Mouse (Mus musculus) c-Kit-positive CD71-negative TER-119-negative erythroid progenitor cells, embryonic 14.5 days (primary cell): ENCODE measurements around the gene Arfip2.

ENCODE experiments used
- DNase-seq: peaks from one replicate; pipeline ENCODE4 v3.0.0-alpha.2; 2013; ENCODE audit warnings: low read depth

Gene Arfip2

DNA sequence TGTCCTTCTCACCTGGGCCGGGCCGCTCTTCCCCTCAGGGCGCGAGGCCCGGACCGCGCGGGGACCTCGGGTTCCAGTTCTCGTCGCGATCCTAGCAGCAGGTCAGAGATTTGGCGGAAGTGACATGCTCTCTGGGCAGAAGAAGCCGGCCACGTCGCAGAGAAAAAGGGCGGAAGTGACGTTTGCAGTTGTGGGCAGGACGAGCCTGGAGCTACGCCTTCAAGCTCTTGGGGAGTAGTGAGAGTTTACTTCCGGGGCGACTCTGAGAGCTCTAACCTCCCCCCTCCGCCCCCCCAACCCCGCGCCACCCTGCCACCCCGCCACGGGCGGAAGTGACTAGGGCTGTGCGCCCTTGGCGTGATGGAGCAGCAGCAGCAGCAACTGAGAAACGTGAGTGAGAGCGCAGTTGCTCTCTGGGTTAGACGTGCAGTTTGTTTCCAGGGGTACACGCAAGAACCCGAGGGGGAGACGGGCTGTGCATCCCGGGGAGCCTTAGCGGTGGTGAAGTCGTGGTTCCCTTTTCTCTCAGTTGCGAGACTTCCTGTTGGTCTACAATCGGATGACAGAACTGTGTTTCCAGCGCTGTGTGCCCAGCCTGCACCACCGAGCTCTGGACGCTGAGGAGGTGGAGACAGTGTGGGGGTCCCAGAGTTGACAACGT, at the start of gene Arfip2, which contains the start of gene Gm45799:
TSS of gene Arfip2 (minus strand) at position 184 of the 661 bp plus-strand sequence.
TSS of gene Gm45799 (plus strand) at position 320 of the 661 bp plus-strand sequence.
- DNase-seq, result peak; percentile 97

DNA sequence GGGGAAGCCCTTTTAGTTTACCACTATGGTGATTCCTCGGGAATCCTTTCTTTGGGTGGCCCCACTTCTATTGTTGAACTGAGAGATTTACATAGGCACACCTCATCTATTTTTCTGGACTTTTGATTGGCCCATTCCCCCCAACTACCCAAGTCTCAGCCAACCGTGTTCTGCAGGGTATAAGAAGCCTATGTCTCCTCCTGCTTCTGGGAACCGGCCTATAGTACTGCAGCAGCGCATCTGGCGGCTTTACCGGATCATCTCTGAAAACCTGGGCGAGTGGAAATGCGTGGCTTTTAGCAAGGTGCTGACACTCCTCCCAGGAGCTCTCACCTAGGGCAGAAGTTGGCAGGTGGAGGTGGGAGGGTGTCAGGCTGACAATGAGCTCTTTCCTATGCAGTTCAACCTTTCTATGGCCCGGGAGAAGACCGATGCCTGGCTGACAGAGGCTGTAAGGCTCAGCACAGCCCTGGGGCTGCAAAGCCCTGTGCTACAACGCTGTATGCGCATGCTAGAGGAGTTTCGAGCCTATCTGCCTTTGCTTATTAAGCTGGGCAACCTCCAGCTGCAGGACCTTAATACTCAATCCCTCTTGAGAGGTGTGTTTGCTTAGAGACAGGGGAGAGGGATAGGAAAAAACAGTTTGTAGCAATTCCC, 45.5 kb upstream of the Arfip2 start:
- no peak for DNase-seq

DNA sequence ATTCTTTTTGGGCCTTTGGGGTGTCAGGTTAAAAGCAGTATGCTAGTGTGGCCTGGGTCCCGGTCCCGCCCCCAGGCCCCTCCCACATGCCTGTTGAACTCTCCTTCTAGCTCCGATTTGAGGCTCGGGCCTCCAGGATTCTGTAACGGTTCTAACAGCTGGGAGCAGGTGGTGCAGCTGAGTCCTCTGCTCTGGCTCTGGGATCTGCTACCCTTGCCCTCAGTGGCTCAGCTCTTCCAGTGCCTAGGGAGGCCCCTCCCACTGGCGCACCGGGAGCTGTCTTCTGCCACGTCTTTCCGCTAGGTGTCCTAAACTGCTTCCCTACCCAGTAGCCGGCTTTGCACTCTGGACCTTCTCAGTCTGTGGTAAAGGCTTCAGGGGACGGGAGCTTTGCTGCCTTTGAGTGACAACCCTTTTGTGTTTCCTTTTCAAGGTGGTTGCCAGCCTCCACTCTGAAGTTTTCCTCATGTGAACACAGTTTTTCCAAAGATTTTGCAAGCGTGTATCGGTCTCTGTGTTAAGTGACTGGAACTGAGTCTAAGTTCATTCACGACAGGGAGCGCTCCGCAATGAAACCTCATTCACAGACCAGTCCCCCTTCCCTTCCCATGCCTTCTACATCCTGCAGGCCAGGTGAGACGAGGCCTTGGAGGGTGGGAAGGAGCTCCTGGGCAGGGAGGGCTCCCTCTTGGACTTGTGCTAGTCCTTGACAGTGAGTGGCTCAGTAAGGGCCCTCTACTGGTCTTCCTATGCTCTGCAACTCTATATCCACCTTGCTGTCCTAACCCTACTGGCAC, 10.6 kb upstream of the Arfip2 start, which contains the start of gene Dnhd1:
TSS of gene Dnhd1 (plus strand) at position 189 of the 797 bp plus-strand sequence.
- DNase-seq, result peak; percentile 67

DNA sequence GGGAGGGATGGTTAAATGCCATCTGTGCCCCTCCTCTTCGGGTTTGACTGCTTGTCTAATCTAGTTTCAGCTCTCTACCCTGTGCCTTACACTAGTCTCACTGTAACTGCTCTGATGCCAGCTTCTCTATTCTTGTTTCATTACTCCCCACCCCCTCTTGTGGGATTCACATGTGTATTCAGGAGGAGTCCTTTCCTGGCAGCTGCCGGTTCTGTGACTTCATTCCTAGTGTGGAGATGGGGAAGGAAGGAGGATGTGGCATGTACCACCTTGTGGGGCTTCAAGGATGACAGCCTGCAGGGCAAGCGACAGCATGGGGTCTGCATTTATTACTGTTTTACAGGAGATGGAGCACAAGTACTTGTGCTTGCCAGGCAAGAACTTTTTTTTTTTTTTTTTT, 1.7 kb upstream of the Arfip2 start:
- no peak for DNase-seq

DNA sequence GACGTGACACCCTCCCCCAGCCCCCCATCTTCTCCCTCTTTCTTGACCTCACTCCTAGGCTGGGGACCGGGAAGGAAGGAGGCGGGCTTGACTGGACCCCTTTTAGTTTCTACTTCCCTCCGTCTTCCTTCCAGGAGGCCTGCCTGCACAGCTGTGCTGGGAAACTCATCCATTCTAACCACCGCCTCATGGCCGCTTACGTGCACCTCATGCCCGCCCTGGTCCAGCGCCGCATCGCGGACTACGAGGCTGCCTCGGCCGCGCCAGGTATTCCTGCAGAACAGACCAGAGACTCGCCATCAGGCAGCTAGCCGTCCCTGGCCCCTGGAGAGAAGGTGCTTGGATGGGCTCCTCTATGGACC, 659 bp upstream of the Arfip2 start:
- DNase-seq, result no peak

DNA sequence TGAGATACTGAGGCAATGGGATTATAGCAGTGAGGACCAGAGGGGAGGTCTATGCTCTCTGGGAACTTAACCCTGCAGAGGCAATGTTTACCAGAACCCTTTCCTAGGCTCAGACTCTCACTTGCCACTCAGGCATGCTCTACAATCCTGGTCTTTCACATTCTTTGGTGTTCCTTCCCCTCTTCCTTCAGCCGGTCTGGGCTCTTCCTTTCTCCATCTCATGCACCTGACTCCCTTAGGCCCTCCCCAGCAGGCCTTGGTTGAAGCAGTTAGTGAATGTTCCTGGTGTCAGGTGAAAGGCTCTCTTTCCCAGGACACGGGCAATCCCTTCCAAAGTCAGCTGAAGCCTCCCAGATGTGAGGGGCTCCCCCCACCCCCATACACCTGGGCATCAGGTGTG, 460 bp downstream of the Arfip2 start, which contains the start of gene Timm10b:
TSS of gene Timm10b (plus strand) at position 301 of the 400 bp plus-strand sequence.
- no peak for DNase-seq

DNA sequence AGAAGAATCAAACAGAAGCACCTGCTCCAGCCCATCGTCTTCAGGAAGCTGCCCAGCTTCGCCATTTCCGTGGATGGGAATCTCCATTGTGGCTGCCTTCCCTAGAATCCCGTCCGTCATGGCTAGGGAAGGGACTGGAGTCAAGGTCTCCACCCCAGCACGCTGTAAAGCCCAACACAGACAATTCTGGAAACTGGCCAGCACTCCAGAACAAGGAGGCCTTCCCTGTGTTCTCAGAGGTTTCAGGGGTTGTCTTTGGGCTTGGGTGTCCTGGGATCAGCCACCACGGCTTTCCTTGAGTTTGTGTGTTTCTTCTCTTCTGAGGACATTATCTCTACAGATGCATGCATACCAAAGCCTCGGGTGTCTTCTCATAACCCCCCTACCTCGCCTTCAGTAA, 912 bp downstream of the Arfip2 start:
- DNase-seq, result no peak

DNA sequence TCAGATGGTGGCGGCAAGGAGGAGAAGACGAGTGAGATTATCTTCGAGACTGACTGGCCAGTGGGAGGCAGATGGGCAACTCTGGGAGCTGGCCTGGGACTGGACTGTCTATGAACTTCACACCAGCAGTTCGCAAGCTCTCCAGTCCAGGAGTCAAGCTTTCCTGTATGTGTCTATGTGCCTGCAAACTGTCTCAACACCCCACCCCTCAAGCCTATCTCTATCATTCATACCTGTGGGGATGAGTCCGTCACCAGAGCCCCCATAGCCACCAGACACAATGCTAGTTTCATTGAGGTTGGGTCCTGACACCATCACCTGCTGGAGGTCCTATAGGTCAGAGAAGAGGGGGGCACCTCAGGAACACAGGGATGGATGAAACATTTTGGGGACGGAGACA, 1.4 kb downstream of the Arfip2 start:
- no peak for DNase-seq

DNA sequence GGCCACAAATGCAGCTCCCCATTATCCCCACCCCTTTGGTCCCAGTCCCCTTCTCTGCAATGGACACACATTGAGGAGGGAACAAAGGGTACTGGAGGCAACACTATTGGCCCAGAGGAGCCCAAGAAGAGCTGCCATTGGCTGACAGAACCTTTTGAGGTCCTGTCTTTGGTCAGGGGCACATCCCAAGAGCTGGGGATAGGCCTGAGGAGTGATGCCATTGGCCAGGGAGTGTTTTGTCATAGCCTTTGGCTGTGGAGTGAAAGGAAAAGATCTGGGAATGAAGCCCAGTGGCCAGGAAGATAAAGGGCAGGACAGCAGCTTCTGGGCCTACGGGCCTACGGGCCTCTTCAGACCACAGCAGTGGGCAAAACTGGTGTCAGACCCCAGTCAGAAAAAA, 4.5 kb downstream of the Arfip2 start:
- DNase-seq, result no peak

DNA sequence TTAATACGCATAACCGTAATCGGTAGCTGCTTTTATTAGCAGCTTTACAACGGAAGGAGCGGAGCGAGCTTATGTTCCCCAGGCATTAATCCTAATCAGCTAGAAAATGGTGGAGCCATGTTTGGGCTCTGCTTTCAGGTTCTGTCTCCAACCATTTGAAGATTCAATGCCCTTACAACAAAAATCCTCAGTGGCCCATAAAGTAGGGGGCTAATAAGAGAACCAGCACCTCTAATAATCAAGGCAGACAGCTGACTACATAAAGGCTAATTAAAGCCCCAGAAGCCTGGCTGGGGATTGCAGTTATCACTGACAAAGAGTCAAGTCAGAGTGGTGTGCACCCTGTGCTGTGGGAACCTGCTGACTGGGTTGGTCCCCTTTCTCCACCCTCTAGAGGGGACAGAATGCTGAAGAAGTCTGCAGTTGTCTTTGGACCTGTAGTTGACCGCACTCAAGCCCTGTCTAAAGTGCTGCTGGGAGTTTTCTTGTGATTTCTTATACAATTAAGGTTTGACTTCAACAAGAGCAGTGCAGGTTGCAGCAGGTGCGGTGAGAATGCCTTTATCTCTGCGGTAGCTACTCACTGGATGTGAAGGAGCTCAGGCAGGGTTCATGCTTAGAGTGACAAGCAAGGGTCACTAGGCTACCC, 5.8 kb downstream of the Arfip2 start:
- DNase-seq, result no peak

DNA sequence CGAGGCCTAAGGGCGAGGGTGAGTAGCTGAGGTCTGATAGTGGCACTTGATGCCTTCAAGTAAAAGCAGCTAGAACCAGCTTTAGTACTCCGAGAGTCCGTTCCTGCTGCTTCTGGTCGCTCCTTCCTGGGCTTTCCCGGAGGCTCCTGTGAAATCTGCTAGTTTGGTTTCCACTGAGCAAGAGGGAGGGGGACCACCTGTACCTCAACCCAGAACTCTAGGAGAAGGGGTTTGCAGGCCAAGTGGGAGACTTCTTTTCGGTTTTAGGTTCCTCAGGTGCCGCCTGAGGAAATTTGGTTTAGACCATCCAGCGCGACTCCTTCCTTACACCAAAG, 6.4 kb downstream of the Arfip2 start:
- DNase-seq, result no peak

DNA sequence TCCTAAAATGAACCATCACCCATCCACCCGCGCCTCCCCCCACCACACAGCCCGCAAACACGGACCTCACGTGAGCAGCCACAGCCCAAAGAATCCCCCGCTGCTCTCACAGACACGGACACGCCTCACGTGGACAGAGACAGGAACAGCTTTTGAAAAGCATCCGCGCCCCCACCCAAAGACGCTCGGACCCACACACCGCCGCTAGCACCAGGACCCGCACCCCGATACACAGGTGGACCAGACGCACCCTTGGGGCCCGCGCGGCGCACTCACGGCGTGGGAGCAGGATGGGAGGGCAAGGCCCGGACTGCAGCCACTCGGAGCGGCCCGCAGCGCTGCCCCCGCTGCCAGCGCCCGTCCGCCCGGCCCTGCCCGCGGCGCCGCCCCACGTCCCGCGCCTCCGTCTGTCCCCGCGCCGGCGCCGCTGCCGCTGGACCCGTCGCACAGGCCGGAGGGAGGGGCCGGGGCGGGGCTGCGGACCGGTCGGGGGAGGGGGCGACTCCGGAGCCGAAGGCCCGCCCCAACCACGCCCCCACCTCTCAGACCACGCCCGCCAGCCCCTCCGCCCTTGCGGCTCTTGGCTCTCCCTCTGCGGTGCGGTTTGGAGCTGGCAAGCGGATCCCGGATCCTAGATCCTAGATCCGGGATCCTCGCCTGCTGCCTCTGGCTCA, 7.0 kb downstream of the Arfip2 start, which contains the start of gene Trim3:
TSS of gene Trim3 (minus strand) at position 445 of the 674 bp plus-strand sequence.
- peak; percentile 66 for DNase-seq

DNA sequence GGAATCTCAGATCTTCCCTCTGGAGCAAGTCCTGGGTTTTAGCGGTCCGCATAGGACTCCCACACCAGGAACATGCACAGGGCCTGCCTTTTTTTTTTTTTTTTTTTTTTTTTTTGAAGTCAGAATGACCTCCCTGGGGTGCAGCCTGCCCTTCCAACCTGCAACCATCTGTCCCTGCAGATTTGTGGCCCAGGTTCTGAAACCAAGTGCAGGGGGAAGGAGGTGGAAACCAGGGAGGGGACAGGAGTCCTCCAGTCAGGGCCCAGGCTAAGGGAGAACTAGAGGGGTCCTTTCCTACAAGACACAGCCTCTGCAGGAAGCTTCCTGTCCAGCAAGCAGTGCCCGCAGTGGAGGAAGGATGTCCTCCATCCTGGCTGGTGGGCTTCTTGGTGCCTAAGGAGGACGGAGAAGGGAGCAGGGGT, 7.7 kb downstream of the Arfip2 start:
- no peak for DNase-seq

DNA sequence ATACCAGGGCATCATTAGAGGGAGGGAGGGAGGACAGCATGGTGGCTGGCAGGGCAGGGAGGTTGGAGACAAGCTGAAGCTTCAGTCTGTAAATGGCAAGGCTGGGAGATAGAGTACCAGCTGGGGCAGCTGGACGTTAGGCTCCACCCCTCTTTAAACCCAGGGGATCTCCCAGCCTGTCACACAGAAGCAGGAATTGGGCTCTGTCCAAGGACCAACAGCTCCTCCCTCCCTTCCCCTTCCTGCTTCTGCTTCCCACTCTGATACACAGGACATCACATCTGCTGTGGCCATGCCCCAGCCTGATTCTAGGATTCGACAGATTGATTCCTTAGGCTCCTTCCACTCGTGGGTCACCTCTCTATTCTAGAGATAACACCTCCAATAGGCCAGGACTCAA, 11.6 kb downstream of the Arfip2 start:
- DNase-seq, result no peak

DNA sequence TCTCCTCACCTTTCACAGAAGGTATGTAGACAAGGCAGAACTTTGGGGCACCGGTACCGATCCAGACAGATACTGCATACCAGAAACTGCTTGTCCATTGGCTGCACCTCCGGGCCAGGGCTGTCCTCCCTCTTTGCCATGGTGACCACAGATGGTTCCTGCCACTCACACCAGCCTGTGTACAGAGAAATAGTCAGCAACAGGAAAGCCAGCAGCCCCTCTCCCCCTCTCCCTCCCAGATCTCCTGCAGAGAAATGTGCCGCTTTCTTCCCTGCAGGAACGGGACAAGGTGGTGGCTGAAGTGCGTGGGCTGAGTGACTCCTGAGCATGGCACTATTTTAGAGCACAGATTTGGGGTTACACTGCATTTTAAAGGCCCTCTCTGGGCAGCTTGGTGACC, 14.8 kb downstream of the Arfip2 start:
- DNase-seq, result no peak

DNA sequence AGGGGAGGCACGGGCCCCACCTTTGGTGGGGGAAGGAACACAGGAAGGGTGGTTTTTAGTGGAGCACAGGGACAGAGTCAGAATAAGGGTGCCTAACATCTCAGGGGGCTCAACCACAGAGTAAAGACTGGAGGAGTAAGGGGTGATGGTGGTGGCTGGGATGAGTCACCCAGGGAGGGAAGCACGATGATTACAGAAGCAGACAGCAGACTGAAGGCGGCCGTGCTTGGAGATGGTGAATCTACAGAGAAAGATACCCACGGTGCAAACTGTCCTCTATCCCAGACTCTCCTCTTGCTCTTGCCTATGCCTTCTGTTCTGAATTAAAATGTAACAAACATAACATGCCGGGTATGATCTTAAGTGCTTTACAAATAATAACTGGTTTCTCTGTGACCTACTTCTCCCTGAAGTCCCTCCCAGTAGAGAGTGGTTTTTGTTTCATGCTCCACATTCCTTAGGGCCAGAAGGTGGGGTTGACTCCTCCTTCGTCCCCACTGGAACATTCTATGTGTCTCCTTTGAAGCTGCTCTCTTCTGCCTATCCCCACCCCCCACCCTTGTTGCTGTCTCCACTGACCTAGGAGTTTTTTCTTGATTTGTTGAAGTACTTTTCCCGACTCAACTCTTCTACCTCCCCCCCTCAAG, 18.4 kb downstream of the Arfip2 start:
- no peak for DNase-seq

DNA sequence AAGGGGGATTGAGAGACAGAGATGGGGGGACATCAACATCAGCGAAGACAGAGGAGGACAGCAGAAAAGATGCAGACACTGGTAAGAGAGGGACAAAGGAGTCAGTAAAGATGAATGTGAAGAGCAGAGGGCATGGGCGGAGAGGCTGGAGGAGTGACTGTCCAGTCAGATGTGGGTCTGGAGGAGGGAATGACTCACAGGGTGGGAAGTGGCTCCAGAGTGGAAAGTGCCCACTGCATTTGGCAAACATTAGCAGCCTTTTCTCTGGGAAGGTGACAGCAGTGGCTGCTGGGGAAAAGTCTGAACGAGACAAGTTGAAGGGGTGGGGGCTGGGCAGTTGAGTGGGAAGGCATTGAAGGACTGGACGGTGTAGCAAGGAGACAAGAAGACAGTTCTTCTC, 19.2 kb downstream of the Arfip2 start:
- DNase-seq, result no peak

DNA sequence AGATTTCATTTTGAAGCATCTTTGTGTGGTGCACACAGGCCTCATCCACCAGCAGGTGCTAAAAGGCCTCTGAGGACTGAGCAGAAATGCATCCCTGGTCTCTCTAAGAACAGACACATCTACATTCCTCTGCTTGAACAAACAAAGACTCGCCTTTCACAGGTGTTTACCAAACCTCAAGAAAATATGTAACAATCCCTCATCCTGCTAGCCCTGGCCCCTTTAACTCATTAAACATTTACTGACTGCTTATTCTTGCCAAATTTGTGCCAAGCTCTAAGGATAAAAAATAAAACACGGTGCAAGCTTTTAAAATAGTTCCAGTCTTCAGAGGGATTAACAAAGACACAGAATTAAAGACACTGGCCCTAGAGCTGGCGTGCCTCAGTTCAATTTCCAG, 20.5 kb downstream of the Arfip2 start:
- DNase-seq, result no peak

DNA sequence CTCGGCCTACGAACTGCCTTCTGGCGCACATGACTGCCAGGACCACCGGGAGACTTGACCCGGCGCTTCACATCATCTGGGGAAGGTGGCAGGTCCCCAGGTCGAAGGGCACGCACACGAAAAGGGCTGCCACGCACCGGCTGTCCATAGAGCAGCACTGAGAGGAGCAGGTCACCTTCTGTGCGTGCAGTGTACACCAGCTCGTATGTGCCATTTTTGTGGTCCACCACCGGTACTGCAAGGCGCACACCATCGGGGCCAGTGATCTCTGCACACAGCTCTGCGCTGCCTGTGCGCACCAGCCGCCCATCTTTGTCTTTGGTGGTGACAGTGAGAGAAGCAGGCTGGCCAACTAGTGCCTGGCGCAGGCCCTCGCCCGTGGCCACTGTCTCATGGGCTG, 22.4 kb downstream of the Arfip2 start:
- no peak for DNase-seq

DNA sequence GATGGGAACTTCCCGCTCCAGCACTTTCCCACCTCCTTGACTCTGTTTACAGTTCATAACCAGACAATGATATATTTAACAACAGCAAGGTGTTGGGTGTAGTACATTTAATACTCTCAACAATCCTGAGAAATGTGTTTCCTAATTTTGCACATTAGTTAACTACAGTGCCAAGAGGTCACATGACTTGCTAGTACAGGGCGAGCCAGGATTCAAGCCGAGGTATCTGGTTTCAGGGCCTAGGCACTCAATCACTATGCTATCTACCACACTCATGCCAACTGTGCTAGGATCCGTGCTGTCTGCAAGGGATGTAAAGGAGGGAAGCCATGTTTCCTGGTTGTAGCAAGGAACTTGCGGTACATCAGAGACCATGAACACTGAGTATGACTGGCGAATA, 23.7 kb downstream of the Arfip2 start:
- DNase-seq, result no peak

DNA sequence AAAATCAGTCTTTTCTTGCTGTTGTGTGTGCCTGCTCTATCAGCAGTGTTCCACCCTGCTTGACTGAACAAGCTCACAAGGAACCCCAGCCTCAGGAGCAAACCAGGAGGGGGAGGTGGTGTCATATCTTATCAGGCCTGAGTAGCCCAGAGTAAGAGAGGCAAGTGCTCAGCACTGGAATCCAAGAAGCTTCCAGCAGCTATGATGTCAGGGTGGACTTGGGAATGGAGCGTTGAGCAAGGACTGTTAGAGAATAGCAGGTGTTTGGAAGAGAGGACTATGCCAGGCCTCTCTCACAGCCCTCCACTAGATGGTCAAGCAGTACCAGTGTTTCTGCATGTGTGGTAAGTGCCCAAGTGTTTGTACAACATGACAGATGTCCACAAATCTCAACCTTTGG, 24.5 kb downstream of the Arfip2 start:
- DNase-seq, result no peak
